Mouse (Mus musculus): ENCODE measurements around the gene Rpl9-ps1.

- TF ChIP-seq NRF1 (IDR thresholded peaks at IDR 0.05; ENCODE audit: insufficient read depth, low read depth, low read length, poor library complexity, severe bottlenecking) (no peak), SMC3 (IDR thresholded peaks at IDR 0.05; ENCODE audit: low read depth, low read length) (no peak), GABPA (IDR thresholded peaks at IDR 0.05; ENCODE audit: low read depth, low read length) (no peak), CTCF (IDR thresholded peaks at IDR 0.05 in 2 of 3, conservative IDR thresholded peaks at IDR 0.05 in 1 of 3; ENCODE audit: control insufficient read depth in 1 of 3, insufficient read depth in 1 of 3, low read depth in 2 of 3, low read length in 3 of 3, poor library complexity in 1 of 3, severe bottlenecking in 1 of 3) (0 out of 6 replicates have a peak, but pooled peaks of 1 of the 3 experiments have one; percentile 8), KAT2A (conservative IDR thresholded peaks at IDR 0.05; ENCODE audit: low read depth, low read length) (no peak), ELF1 (IDR thresholded peaks at IDR 0.05; ENCODE audit: low read depth, low read length) (no peak), POLR2A (IDR thresholded peaks at IDR 0.05; ENCODE audit: control insufficient read depth in 1 of 2, insufficient read depth in 1 of 2, low read depth in 1 of 2, low read length in 2 of 2, poor library complexity in 1 of 2) (no peak), ZMIZ1 (IDR thresholded peaks at IDR 0.05; ENCODE audit: low read depth, low read length) (no peak), MXI1 (IDR thresholded peaks at IDR 0.05; ENCODE audit: low read depth, low read length) (no peak)
Observed at GRCm38 (mm10) chr11:83634898-83635297, 10.5 kb downstream of the Rpl9-ps1 start.

All from MEL (cell line).